Mouse (Mus musculus) lung, postnatal 0 days (tissue): Measurements from ENCODE around the gene Cyb5r2. TPM values are rescaled to one million over a fixed set of nuclear protein-coding genes. Genes with fewer than 3 reads are reported as not detected.

Experiments used
- ATAC-seq: fragments of 200-750 bp; cut with Nextera tagmentation; 2 replicates; pipeline ENCODE4 v1.8.0; 2017; ENCODE audit warnings: moderate library complexity
- DNase-seq: peaks from one replicate; pipeline ENCODE4 v3.0.0-alpha.2; 2016; ENCODE audit warnings: low spot score
- H3K27ac ChIP-seq: fragments of 300-500 bp; sonication (generic); 2 replicates; pipeline ENCODE4 v1.5.1; 2014; ENCODE audit warnings: antibody characterized with exemption, mild to moderate bottlenecking, low read length, mixed read lengths
- H3K27me3 ChIP-seq: fragments of 300-500 bp; sonication (generic); replicated peaks from 2 replicates; pipeline ENCODE4 v1.6.1; 2014; ENCODE audit warnings: low read length, mixed read lengths; ENCODE audit not compliant: insufficient read depth
- H3K36me3 ChIP-seq: fragments of 300-500 bp; sonication (generic); 2 replicates; pipeline ENCODE4 v1.6.1; 2014; ENCODE audit warnings: low read length, mixed read lengths; ENCODE audit not compliant: insufficient read depth
- H3K4me1 ChIP-seq: fragments of 300-500 bp; sonication (generic); 2 replicates; pipeline ENCODE4 v1.6.1; 2014; ENCODE audit warnings: antibody characterized with exemption, low read depth, low read length, mixed read lengths; ENCODE audit not compliant: insufficient read depth
- H3K4me2 ChIP-seq: fragments of 300-500 bp; sonication (generic); replicated peaks from 2 replicates; pipeline ENCODE4 v1.6.1; 2014; ENCODE audit warnings: low read depth, mild to moderate bottlenecking, low read length, moderate library complexity, mixed read lengths
- H3K4me3 ChIP-seq: fragments of 300-500 bp; sonication (generic); 2 replicates; pipeline ENCODE4 v1.5.1; 2014; ENCODE audit warnings: low read depth, low read length
- H3K9ac ChIP-seq: fragments of 300-500 bp; sonication (generic); replicated peaks from 2 replicates; pipeline ENCODE4 v1.6.1; 2014; ENCODE audit warnings: low read depth, mild to moderate bottlenecking
- H3K9me3 ChIP-seq: fragments of 300-500 bp; sonication (generic); 2 replicates; pipeline ENCODE4 v1.6.1; 2016; ENCODE audit warnings: low read length, mixed read lengths
- CTCF ChIP-seq: IDR thresholded peaks from 2 replicates; pipeline ENCODE4 v1.5.1; 2016; ENCODE audit warnings: antibody characterized with exemption, mild to moderate bottlenecking
- EP300 ChIP-seq: IDR thresholded peaks from 2 replicates; pipeline ENCODE4 v1.6.1; 2016; ENCODE audit warnings: antibody characterized with exemption, mild to moderate bottlenecking, control low read depth
- WGBS: fragments of 180-500 bp; shearing (Covaris S2); extraction: QIAGEN DNeasy Blood & Tissue Kit; methylation state at CpG from one replicate; pipeline ENCODE4 v1.1.7; 2014; 5-methylcytosine and 5-hydroxymethylcytosine counted together
- polyA plus RNA-seq: library from polyadenylated mRNA; unstranded; fragments of >200 nt; fragmentation: Nextera tagmentation; extraction: Ambion mirVana; gene quantifications from 2 replicates; pipeline ENCODE4 v1.2.1, GENCODE M21; 2015

Cyb5r2 gene
- polyA plus RNA-seq, 1 experiment from 2014 or later, result 0.07 TPM

DNA sequence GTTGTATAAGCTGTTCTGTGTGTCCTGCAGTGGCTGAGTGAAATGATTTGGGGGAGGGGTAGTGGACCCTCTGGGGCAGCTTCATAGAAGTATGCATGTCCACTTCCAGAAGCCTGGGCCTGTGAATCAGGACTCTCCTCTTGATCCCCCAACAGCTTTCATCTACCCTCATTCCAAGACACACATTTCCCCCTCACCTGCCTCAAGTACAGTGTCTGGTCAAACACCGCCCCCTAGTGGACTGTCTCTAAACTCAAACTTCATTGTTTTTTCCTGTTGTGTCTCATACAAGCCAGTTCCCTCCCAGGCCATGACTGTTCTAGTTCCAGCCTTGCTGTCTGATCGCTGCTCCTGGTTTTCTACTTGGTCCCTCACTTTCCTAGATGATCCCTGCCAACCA lies 9.9 kb downstream of the Cyb5r2 start:
- Histone ChIP-seq H3K27me3 (no peaks in the 10 kb centered on the region), H3K36me3 (peaks cover 2% of the 10 kb centered on the region; the same call in 1 of the 2 replicates), H3K27ac (no peak overlapping the region), H3K4me1 (no peaks in the 10 kb centered on the region), H3K4me2 (no peak overlapping the region), H3K9ac (no peak overlapping the region), H3K9me3 (no peaks in the 10 kb centered on the region), H3K4me3 (no peak overlapping the region)
- 9% methylated on average over 2 of the region's 2 CpGs for WGBS
- TF ChIP-seq CTCF, result peak; percentile 84
- no peak for TF ChIP-seq EP300
- peak; percentile 54 for ATAC-seq
- DNase-seq, result peak; percentile 67

DNA sequence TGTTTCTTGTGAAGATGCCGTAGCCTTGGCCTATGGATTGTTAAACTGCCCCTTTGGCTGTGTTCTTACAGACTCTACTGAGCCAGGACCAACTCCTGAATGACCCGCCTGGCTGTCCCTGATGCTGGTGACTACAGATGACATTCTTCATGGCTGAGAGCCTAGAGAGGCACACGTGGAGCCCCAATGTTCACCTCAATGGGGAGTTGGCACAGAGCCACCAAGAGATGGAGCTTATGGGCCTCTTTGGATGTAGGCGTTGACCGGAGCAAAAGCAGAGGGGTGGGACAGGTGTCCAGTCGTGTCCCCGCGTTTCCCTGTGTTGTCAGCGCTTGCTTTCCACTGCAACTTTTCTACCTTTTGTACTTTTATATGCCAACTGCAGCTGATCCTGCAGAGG lies 10.4 kb downstream of the Cyb5r2 start:
- Histone ChIP-seq H3K36me3 (peaks cover 3% of the 10 kb centered on the region; the same call in 1 of the 2 replicates), H3K27me3 (no peaks in the 10 kb centered on the region), H3K27ac (no peak overlapping the region), H3K4me3 (no peak overlapping the region), H3K4me1 (no peaks in the 10 kb centered on the region), H3K9ac (no peak overlapping the region), H3K4me2 (no peak overlapping the region), H3K9me3 (no peaks in the 10 kb centered on the region)
- TF ChIP-seq CTCF (no peak), EP300 (no peak)
- 80% methylated on average over 9 of the region's 9 CpGs for WGBS
- no peak for ATAC-seq
- DNase-seq, result no peak

DNA sequence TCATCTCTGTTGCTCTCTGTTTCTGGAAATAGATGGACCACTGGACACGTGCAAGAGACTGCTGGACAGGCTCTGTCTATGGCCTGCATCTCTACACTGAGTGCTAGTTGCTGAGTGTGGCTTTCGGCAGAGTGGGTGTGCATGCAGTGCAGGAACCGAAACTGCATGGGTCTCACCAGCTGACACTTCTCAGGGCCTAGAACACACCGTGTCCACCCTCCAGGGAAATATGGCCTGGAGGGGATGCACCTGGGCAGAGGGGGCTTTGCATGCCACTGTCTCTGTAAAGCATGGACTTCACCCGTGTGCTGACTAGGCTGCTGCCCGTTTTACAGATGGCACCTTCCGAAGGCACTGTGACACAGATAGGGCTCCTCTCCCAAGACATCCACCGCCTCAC lies 11.8 kb downstream of the Cyb5r2 start:
- WGBS, result 87% methylated on average over 8 of the region's 8 CpGs
- Histone ChIP-seq H3K4me1 (no peaks in the 10 kb centered on the region), H3K36me3 (peaks cover 3% of the 10 kb centered on the region; the same call in 1 of the 2 replicates), H3K9me3 (no peaks in the 10 kb centered on the region), H3K4me2 (no peak overlapping the region), H3K9ac (no peak overlapping the region), H3K27me3 (no peaks in the 10 kb centered on the region), H3K4me3 (no peak overlapping the region), H3K27ac (no peak overlapping the region)
- TF ChIP-seq EP300 (no peak), CTCF (no peak)
- no peak for DNase-seq
- no peak for ATAC-seq

DNA sequence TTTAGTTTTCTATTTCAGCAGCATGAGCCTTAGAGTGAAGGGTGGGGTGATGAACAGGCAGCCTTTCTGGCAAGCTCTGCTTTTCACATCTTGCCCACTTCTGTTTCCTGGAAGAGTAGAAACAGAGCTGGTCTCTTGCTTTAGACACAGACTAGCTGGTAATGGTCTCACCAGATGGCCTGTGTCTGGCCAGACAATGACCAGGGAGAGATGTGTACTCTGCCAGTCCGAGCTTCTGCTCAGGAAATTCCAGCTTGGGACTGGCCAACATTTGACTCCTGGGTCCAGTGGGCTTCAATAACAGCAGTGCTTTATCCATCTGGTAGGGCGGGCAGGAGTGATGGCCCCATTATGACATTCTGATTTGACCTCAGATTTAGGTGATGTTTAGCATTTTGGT lies 12.7 kb downstream of the Cyb5r2 start:
- H3K9me3 ChIP-seq, result no peaks in the 10 kb centered on the region
- H3K4me2 ChIP-seq, result no peak overlapping the region
- H3K27ac ChIP-seq, result no peak overlapping the region
- H3K27me3 ChIP-seq, result no peaks in the 10 kb centered on the region
- no peaks in the 10 kb centered on the region for H3K4me1 ChIP-seq
- H3K36me3 ChIP-seq, result peaks cover 3% of the 10 kb centered on the region; the same call in 1 of the 2 replicates
- DNase-seq (no peak), ATAC-seq (no peak)
- TF ChIP-seq EP300 (no peak), CTCF (no peak)
- H3K9ac ChIP-seq, result no peak overlapping the region
- H3K4me3 ChIP-seq, result no peak overlapping the region
- 62% methylated on average over 2 of the region's 2 CpGs for WGBS

DNA sequence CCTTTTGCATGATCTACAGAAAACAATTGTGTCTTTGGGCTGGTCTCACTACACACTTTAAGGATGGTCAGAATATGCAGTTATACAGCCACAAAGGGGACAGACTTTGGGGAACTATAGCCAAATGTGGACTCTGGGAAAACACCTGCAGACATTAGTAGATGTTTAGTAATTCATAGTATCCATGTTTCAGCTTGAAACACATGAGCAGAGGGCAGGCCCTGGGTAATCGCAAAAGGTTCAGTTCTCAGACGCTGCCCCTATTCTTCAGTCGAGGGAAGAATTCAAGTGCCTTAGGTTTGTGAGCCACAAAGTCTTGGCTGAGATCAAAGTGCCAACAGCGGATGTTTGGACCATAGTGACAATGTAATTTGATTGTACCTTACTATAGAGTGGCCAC lies 13.4 kb downstream of the Cyb5r2 start:
- Histone ChIP-seq H3K9me3 (no peaks in the 10 kb centered on the region), H3K9ac (no peak overlapping the region), H3K27me3 (no peaks in the 10 kb centered on the region), H3K4me3 (no peak overlapping the region), H3K36me3 (peaks cover 3% of the 10 kb centered on the region; the same call in 1 of the 2 replicates), H3K4me2 (no peak overlapping the region), H3K4me1 (no peaks in the 10 kb centered on the region), H3K27ac (no peak overlapping the region)
- 81% methylated on average over 4 of the region's 4 CpGs for WGBS
- TF ChIP-seq CTCF (no peak), EP300 (no peak)
- ATAC-seq (no peak), DNase-seq (no peak)

DNA sequence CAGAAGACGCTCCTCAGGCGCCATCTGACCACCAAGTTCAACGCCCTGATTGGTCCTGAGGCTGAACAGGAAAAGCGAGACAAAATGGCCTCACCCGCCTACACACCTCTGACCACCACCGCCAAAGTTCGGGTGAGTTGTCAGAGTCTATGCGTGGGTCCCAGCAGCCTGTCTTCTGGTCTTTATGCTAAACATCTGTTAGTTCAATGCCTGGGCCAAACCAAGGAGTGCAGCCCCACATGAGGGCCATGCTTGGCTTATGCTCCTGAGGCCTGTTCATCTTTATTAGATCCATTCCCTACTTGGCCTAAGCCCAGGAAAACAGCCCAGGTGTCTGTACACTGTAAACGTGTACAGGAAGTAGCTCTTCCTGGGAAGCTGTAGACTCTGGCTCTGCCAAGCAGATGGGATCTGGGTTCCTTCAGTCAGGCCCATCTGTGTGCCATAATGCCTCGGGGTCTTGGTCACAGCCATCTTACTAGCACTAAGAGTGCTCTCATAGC lies 14.8 kb downstream of the Cyb5r2 start:
- no peak overlapping the region for H3K27ac ChIP-seq
- peaks cover 3% of the 10 kb centered on the region; the same call in 1 of the 2 replicates for H3K36me3 ChIP-seq
- DNase-seq (no peak), ATAC-seq (no peak)
- no peak overlapping the region for H3K4me2 ChIP-seq
- WGBS, result 86% methylated on average over 10 of the region's 10 CpGs
- H3K9ac ChIP-seq, result no peak overlapping the region
- H3K9me3 ChIP-seq, result no peaks in the 10 kb centered on the region
- H3K4me3 ChIP-seq, result no peak overlapping the region
- H3K4me1 ChIP-seq, result no peaks in the 10 kb centered on the region
- TF ChIP-seq EP300 (no peak), CTCF (no peak)
- H3K27me3 ChIP-seq, result no peaks in the 10 kb centered on the region

DNA sequence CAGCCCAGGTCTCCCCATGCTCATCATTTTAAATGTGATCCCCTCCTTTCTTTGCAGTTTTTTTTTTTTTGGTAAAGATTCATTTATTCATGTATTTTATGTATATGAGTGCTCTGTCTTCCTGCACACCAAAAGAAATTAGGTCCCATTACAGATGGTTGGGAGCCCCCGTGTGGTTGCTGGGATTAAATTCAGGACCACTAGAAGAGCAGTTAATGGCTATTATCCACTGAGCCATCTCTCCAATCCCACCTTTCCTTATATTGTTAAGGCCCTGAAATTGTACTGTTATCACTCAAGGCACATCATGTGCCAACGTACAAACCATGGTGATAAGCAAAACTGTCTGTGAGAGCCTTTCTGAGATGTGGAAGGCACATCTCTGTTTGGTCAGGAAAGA lies 19.1 kb downstream of the Cyb5r2 start:
- H3K4me1 ChIP-seq, result no peaks in the 10 kb centered on the region
- H3K36me3 ChIP-seq, result peaks cover 3% of the 10 kb centered on the region; the same call in 1 of the 2 replicates
- no peaks in the 10 kb centered on the region for H3K27me3 ChIP-seq
- TF ChIP-seq EP300 (no peak), CTCF (peak; percentile 51)
- no peak overlapping the region for H3K27ac ChIP-seq
- WGBS, result 22% methylated on average over 2 of the region's 2 CpGs
- DNase-seq (no peak), ATAC-seq (no peak)
- H3K4me3 ChIP-seq, result no peak overlapping the region
- no peak overlapping the region for H3K9ac ChIP-seq
- H3K9me3 ChIP-seq, result no peaks in the 10 kb centered on the region
- H3K4me2 ChIP-seq, result no peak overlapping the region
